Mouse (Mus musculus) neural tube, embryonic 13.5 days (tissue): Measurements from ENCODE around the gene Bag1. TPM values are rescaled to one million over a fixed set of nuclear protein-coding genes. Genes with fewer than 3 reads are reported as not detected.

Source experiments
- ATAC-seq: fragments of 200-750 bp; cut with Nextera tagmentation; 2 replicates; pipeline ENCODE4 v1.8.0; 2017; ENCODE audit warnings: low read depth, mild to moderate bottlenecking, moderate TSS enrichment, moderate library complexity
- H3K27ac ChIP-seq: fragments of 300-500 bp; sonication (generic); replicated peaks from 2 replicates; pipeline ENCODE4 v1.5.1; 2015; ENCODE audit warnings: moderate library complexity, mild to moderate bottlenecking, inconsistent platforms
- H3K27me3 ChIP-seq: fragments of 300-500 bp; sonication (generic); 2 replicates; pipeline ENCODE4 v1.6.1; 2015; ENCODE audit warnings: mild to moderate bottlenecking, inconsistent platforms
- H3K36me3 ChIP-seq: fragments of 300-500 bp; sonication (generic); 2 replicates; pipeline ENCODE4 v1.6.1; 2015; ENCODE audit warnings: mild to moderate bottlenecking, inconsistent platforms
- H3K4me1 ChIP-seq: fragments of 300-500 bp; sonication (generic); replicated peaks from 2 replicates; pipeline ENCODE4 v1.6.1; 2015; ENCODE audit warnings: inconsistent platforms
- H3K4me2 ChIP-seq: fragments of 300-500 bp; sonication (generic); 2 replicates; pipeline ENCODE4 v1.6.1; 2015; ENCODE audit warnings: inconsistent platforms, mild to moderate bottlenecking, moderate library complexity
- H3K4me3 ChIP-seq: fragments of 300-500 bp; sonication (generic); 2 replicates; pipeline ENCODE4 v1.5.1; 2015; ENCODE audit warnings: mild to moderate bottlenecking, inconsistent platforms
- H3K9ac ChIP-seq: fragments of 300-500 bp; sonication (generic); 2 replicates; pipeline ENCODE4 v1.6.1; 2015; ENCODE audit warnings: moderate library complexity, mild to moderate bottlenecking, inconsistent platforms
- H3K9me3 ChIP-seq: fragments of 300-500 bp; sonication (generic); 2 replicates; pipeline ENCODE4 v1.6.1; 2016; ENCODE audit warnings: inconsistent platforms
- WGBS: fragments of 180-500 bp; shearing (Covaris S2); methylation state at CpG from one replicate; pipeline ENCODE4 v1.1.7; 2015; 5-methylcytosine and 5-hydroxymethylcytosine counted together
- polyA plus RNA-seq: library from polyadenylated mRNA; unstranded; fragments of >200 nt; fragmentation: Nextera tagmentation; extraction: Ambion mirVana; gene quantifications from 2 replicates; pipeline ENCODE4 v1.2.1, GENCODE M21; 2015

The Bag1 gene
- polyA plus RNA-seq, 1 experiment from 2014 or later = 233 TPM

- Histone ChIP-seq H3K9ac (no peak overlapping the region), H3K4me2 (no peak overlapping the region), H3K4me1 (no peaks in the 10 kb centered on the region), H3K9me3 (no peaks in the 10 kb centered on the region), H3K27ac (no peak overlapping the region), H3K36me3 (peaks cover 21% of the 10 kb centered on the region), H3K4me3 (no peak overlapping the region), H3K27me3 (no peaks in the 10 kb centered on the region)
- no peak for ATAC-seq
- WGBS = 80% methylated on average over 7 of the region's 7 CpGs
These were observed 19.0 kb downstream of the Bag1 start for GRCm38 (mm10) chr4:40929046-40929445.

GRCm38 (mm10) chr4:40925568-40925967 is 22.5 kb downstream of the Bag1 start:
- Histone ChIP-seq H3K4me1 (no peaks in the 10 kb centered on the region), H3K9me3 (no peaks in the 10 kb centered on the region), H3K27me3 (no peaks in the 10 kb centered on the region), H3K36me3 (no peaks in the 10 kb centered on the region), H3K27ac (no peak overlapping the region), H3K4me2 (no peak overlapping the region), H3K9ac (no peak overlapping the region), H3K4me3 (no peak overlapping the region)
- 51% methylated on average over 3 of the region's 3 CpGs for WGBS
- no peak for ATAC-seq

DNA sequence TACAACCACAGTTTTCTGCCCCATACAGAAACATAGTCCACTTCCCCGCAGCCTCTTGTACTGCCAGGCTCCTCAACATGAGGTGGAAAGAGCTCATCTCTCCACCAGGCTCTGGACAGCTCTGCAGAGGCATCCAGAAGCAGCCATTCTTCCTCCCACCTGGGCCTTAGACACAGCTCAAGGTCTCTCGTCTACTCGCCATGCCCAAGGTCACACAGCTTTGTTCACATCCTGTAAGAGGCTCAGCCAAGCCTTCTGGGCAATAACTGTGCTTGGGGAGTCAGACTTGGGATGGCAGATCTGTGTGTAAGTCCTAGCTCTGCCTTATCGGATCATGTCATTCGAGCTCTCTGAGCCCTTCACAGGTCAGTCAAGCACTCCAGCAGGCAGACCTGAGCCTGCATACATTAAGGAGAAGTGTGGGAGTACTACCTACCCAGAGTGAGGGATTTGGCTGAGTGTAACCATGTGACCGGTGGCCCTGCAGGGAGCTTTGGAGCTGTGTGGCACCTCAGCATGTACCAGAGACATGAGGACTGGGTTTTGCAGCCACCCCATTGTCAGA is 24.9 kb downstream of the Bag1 start:
- WGBS = 82% methylated on average over 6 of the region's 6 CpGs
- Histone ChIP-seq H3K4me1 (no peaks in the 10 kb centered on the region), H3K36me3 (no peaks in the 10 kb centered on the region), H3K27ac (no peak overlapping the region), H3K9me3 (no peaks in the 10 kb centered on the region), H3K4me3 (no peak overlapping the region), H3K9ac (no peak overlapping the region), H3K4me2 (no peak overlapping the region), H3K27me3 (no peaks in the 10 kb centered on the region)
- no peak for ATAC-seq

DNA sequence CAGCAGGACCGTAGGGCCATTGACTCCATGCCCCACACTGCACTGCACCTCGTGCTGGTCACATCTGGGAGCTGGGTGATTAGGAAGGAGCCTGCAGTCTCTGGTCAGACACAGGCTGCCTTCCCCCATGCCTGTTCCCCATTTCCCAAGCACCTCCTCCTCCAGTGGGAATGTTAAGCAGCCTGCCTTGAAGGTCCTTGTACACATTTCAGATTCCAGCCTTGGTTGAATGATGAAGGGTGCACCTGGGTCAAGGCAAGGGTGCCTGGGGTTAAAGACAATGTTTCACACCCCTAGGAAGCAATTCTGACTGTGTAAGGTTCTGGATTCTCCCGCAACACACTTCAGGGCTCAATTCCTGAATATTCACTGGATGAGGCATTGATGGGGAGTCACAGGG is 26.8 kb downstream of the Bag1 start:
- 73% methylated on average over 3 of the region's 3 CpGs for WGBS
- no peak for ATAC-seq
- no peak overlapping the region for H3K4me3 ChIP-seq
- no peak overlapping the region for H3K9ac ChIP-seq
- no peaks in the 10 kb centered on the region for H3K36me3 ChIP-seq
- no peak overlapping the region for H3K27ac ChIP-seq
- H3K4me2 ChIP-seq = no peak overlapping the region
- H3K27me3 ChIP-seq = no peaks in the 10 kb centered on the region
- H3K9me3 ChIP-seq = no peaks in the 10 kb centered on the region
- no peaks in the 10 kb centered on the region for H3K4me1 ChIP-seq

GRCm38 (mm10) chr4:40920576-40920975 is 27.5 kb downstream of the Bag1 start:
- 80% methylated on average over 2 of the region's 2 CpGs for WGBS

DNA sequence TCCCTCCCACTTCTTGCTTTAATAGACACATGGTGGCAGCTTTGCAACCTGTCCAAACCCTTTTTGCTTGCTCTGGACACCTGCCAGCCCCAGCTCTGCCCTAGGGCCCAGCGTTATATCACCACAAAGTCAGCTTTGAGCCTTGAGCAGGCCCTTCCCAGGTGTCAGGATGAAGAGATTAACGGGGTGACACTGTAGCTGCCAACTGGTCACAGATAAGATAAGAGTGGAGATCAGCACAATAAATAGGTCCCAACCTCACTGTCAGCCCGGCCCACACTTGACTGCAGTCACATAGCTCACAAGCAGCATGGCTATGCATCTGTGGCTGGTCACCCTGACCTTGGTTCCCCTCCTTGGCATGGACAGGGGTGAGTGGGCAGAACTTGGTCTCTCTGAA is 28.3 kb downstream of the Bag1 start, which contains the start of gene Spink4:
Gene Spink4, plus strand, starts transcription at position 268 of the 400 bp plus-strand sequence.
- H3K27ac ChIP-seq = no peak within 1 kb of the TSS
- H3K27me3 ChIP-seq = no peaks in the 10 kb centered on the region
- H3K4me3 ChIP-seq = no peak within 1 kb of the TSS
- no peak within 1 kb of the TSS for H3K9ac ChIP-seq
- no peak within 1 kb of the TSS for H3K4me2 ChIP-seq
- ATAC-seq = no peak
- H3K36me3 ChIP-seq = no peaks in the 10 kb centered on the region
- no peaks in the 10 kb centered on the region for H3K4me1 ChIP-seq
- H3K9me3 ChIP-seq = no peaks in the 10 kb centered on the region
- 72% methylated on average over 3 of the region's 3 CpGs for WGBS

More at GRCm38 (mm10) chr4:40920576-40920975, 27.5 kb downstream of the Bag1 start:
- H3K27me3 ChIP-seq = no peaks in the 10 kb centered on the region
- H3K4me1 ChIP-seq = no peaks in the 10 kb centered on the region
- H3K4me3 ChIP-seq = no peak overlapping the region
- no peak for ATAC-seq
- H3K36me3 ChIP-seq = no peaks in the 10 kb centered on the region
- H3K9ac ChIP-seq = no peak overlapping the region
- no peak overlapping the region for H3K4me2 ChIP-seq
- no peak overlapping the region for H3K27ac ChIP-seq
- no peaks in the 10 kb centered on the region for H3K9me3 ChIP-seq

DNA sequence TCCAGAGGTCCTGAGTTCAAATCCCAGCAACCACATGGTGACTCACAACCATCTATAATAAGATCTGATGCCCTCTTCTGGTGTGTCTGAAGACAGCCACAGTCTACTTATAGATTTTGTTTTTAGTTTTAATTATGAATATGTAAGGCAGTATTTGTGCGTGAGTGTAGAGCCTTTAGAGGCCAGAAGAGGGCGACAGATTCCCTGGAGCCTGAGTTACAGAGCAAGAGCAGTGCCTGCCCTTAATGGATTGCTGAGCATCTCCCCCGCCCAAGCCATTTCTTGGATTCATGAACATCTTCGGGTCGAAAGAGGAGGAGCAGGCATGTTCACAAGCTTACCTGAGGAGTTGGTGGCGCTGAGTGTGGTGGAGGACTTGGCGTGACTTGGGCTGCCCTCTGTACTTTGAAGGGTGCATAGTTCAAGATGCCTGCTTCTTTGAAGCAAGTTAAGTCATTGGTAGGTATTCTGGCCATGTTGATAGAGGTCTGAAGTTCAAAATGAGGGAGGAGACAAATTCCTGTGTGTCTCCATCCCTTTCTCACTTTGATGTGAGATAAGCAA is 31.4 kb downstream of the Bag1 start:
- no peaks in the 10 kb centered on the region for H3K4me1 ChIP-seq
- ATAC-seq = no peak
- H3K27ac ChIP-seq = no peak overlapping the region
- no peaks in the 10 kb centered on the region for H3K27me3 ChIP-seq
- H3K36me3 ChIP-seq = no peaks in the 10 kb centered on the region
- H3K4me3 ChIP-seq = no peak overlapping the region
- no peak overlapping the region for H3K9ac ChIP-seq
- WGBS = 85% methylated on average over 7 of the region's 7 CpGs
- H3K4me2 ChIP-seq = no peak overlapping the region
- no peaks in the 10 kb centered on the region for H3K9me3 ChIP-seq

GRCm38 (mm10) chr4:40915947-40916346 is 32.1 kb downstream of the Bag1 start:
- H3K4me2 ChIP-seq = no peak overlapping the region
- no peak overlapping the region for H3K4me3 ChIP-seq
- H3K27me3 ChIP-seq = no peaks in the 10 kb centered on the region
- no peaks in the 10 kb centered on the region for H3K36me3 ChIP-seq
- 78% methylated on average over 5 of the region's 5 CpGs for WGBS
- no peaks in the 10 kb centered on the region for H3K9me3 ChIP-seq
- no peak overlapping the region for H3K9ac ChIP-seq
- no peak for ATAC-seq
- no peaks in the 10 kb centered on the region for H3K4me1 ChIP-seq
- no peak overlapping the region for H3K27ac ChIP-seq

DNA sequence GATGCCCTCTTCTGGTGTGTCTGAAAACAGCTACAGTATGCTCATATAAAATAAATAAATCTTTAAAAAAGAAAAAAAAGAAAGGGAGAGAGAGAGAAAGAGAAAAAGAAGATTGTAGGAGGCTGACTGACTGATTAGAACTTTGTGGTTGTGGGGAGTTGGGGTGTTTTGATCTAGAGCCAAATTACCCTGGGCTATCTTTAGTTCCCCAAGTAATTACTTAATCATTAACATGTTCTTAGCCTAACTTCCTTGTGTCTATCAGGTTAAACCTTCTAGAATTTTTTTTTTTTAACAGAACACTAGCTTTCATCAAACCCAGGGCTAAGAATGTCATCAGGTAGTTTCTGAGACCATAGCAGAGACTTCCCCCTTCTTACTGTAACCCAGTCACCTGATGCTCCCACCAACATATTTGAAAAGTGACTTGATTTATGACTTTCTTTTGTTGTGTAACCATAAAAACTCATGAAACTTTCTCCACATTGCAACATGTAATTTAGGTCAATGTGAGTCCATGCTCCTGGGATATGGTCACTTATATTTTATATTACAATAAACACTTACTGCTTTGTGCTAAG is 33.7 kb downstream of the Bag1 start:
- H3K9me3 ChIP-seq = no peaks in the 10 kb centered on the region
- no peaks in the 10 kb centered on the region for H3K4me1 ChIP-seq
- H3K9ac ChIP-seq = no peak overlapping the region
- no peak for ATAC-seq
- H3K4me3 ChIP-seq = no peak overlapping the region
- no peak overlapping the region for H3K4me2 ChIP-seq
- no peak overlapping the region for H3K27ac ChIP-seq
- H3K27me3 ChIP-seq = no peaks in the 10 kb centered on the region
- H3K36me3 ChIP-seq = no peaks in the 10 kb centered on the region

DNA sequence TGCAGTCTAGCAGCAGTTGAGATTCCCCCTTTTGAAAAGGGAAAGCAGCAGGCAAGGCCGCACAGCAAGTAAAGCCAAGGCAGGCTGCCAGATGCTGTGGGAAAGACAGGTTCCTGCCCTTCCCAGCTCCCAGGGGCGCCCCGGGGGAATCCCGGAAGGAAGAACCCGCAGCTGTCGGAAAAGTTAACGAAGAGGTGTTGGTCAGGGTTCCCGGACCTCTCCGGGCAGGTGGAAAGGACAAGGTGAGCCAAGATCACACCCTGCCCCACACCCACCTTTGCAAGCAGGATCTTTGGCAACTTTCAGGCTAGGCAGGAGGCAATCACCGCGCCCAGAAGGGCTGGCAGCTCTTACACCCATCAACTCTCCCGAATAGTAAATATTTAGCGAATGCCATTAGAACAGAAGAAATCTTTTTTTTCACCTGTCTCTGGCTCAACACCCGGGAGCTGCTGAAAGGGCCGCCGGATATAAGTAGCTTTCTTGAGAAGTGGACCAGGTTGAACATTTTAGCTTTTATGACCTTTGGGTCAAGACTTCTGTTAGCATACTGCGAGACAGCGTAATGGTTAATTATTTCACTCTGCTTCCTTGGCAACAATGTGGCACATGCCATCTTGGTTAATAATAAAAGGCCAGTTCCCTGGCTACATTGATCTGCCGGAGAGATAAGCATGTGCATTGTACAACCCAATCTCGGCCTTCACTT is 39.7 kb downstream of the Bag1 start:
- Histone ChIP-seq H3K9me3 (no peaks in the 10 kb centered on the region), H3K4me3 (no peak overlapping the region), H3K27me3 (no peaks in the 10 kb centered on the region), H3K4me2 (no peak overlapping the region), H3K36me3 (no peaks in the 10 kb centered on the region), H3K4me1 (peaks cover 6% of the 10 kb centered on the region; the same call in 1 of the 2 replicates), H3K27ac (no peak overlapping the region), H3K9ac (peak overlapping the region; percentile 23; the same call in 1 of the 2 replicates)
- ATAC-seq = no peak
- 51% methylated on average over 20 of the region's 20 CpGs for WGBS

DNA sequence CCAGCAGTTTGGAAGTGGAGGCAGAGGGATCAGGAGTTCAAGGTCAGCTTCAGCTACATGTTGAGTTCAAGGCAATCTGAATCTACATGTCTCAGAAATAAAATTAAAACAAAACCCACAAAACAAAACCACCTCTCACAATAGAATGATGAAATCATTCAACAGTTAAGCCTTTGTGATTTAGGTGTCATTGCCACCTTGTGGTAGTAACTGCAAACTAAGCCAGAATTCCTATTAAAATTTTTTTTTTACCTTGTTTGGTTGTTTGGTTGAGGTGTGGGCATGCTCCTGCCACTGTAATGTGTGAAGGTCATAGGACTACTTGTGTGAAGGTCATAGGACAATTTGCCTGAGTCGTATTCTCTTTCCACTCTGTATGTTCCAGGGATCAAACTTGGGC is 41.8 kb downstream of the Bag1 start:
- no peak overlapping the region for H3K4me3 ChIP-seq
- no peaks in the 10 kb centered on the region for H3K36me3 ChIP-seq
- no peaks in the 10 kb centered on the region for H3K9me3 ChIP-seq
- ATAC-seq = no peak
- no peak overlapping the region for H3K27ac ChIP-seq
- H3K27me3 ChIP-seq = no peaks in the 10 kb centered on the region
- WGBS = 64% methylated on average over 1 of the region's 1 CpGs
- H3K9ac ChIP-seq = no peak overlapping the region
- no peak overlapping the region for H3K4me2 ChIP-seq
- H3K4me1 ChIP-seq = peaks cover 6% of the 10 kb centered on the region; the same call in 1 of the 2 replicates

- Histone ChIP-seq H3K9me3 (no peaks in the 10 kb centered on the region), H3K36me3 (no peaks in the 10 kb centered on the region), H3K27me3 (no peaks in the 10 kb centered on the region), H3K27ac (no peak overlapping the region), H3K4me1 (no peaks in the 10 kb centered on the region), H3K4me2 (no peak overlapping the region), H3K9ac (no peak overlapping the region), H3K4me3 (no peak overlapping the region)
- 91% methylated on average over 4 of the region's 4 CpGs for WGBS
- ATAC-seq = no peak
These were observed 47.5 kb downstream of the Bag1 start for GRCm38 (mm10) chr4:40900612-40901011.
